Mouse (Mus musculus): ENCODE data around the gene Twf1. TPM values are rescaled to one million over a fixed set of nuclear protein-coding genes. Genes with fewer than 3 reads are reported as not detected.
A peak's percentile ranks its signal among the peaks of the same experiment; 100 is the strongest.

Gene Twf1
- total RNA-seq, 2 experiments from 2014 or later = 92.6 to 95.1 TPM

DNA sequence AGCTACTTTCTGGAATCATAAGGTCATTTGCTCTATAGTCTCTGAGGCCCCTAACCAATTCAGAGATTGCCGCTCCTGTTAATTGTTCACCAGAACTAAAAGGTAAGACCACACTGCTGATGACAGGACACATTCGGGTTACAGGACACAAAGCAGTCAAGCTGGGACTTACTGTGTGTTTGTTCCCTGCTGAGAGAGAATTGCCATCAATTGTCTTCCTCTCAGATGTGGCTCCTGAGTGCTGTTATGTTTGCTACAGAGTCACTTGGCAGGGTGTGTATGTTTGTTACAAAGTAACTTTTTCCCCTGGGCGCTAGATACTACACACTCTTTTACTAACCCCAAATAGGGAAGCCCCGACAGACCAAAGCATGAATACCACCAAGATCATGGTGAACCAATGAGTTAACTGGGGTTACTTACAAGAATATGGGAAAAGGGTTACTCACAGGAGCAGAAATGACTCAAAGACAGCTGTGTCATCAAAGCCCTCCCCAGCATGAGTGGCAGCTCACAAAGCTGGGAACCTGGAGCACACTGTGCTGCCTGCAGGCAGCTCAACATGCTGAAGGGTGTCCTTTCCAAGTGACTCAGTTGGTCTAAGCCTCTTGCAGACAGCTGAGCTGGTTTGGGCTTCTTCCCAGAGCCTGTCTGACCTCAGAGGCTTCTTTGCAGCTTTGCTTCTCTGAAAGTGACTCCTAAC is 15.0 kb downstream of the Twf1 start:
- peak in 1 of 2 experiments; percentile 38 for DNase-seq

GRCm38 (mm10) chr15:94572746-94573145 is 16.9 kb downstream of the Twf1 start:
- no peak for DNase-seq

DNA sequence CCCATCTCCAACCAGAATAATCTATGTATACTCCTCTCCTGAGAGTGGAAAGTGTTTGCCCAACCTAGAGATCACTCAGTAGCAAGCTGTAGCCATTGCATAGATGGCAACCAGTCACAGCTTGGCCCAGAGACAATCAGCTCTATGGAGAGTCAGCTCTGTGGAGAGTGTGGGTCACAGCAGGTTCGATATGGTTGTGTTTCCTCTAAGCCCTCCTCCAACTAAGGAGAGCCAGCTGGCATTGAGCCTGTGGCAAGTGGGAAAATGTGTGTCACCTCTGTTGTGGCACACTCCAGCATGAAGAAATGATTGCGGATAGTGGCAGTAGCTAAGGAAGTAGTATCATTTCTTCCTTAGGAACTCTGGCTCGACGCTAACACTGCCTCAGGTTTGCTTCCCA is 18.2 kb downstream of the Twf1 start:
- peak in 1 of 2 experiments; percentile 29 for DNase-seq

- DNase-seq = no peak
Measured at GRCm38 (mm10) chr15:94568496-94569182, 21.1 kb downstream of the Twf1 start.

- DNase-seq = no peak
Measured at GRCm38 (mm10) chr15:94565854-94566253, 23.8 kb downstream of the Twf1 start.

DNA sequence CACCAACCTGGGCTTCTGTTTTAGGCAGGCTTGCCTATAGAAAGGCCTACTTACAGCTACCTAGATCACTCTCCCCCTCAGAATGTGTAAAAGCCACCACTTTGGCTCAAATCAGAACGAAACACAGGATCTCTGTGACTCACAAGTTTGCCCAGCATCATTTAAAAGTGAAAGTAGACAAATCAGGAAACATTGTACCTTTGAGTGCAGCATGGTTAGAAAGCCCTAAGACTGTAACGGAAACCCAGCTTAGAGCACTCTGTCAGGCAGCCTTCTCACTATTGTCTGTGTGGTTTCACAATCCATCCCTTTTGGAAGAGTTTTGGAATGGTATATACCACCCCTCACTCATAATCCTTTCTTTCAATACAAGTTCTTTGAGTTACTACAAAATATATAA is 24.8 kb downstream of the Twf1 start:
- no peak for DNase-seq

DNA sequence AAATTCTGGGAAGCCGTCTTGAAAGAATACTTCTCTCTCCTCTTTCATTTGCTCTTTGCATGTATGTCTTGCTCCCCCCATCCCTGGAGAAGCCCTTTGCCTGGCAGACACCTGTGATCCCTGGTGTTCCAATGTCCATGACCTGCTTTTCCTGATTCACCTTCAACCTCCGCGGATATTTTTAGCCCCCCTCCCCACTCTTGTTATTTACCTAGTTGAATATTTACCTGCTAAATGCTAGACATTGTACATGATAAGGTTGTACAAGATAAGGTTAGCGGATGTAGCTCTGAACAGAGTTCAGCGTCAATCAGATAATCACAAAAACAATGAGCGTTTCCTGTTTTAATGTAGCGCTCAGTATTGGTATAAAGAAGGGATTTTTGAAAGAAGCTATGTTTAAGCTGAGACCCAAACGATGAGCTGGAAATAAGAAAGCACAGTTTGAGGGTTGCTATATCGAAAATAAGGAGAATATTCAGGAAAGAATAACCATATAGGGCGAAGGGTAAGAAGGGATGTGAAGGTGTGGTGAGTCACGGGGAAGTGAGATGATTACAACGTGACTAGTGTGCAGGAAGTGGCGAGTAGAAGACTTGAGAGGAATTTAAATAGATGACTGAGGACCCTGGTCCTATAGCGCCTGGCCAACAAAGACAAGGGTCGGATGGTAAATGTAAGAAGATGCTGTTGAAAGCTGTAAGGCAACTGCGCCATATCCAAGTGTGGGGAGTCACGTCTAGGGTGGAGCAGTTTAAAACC is 30.6 kb downstream of the Twf1 start:
- DNase-seq = no peak

GRCm38 (mm10) chr15:94557442-94557841 is 32.2 kb downstream of the Twf1 start:
- peak; percentile 88 to 89 for DNase-seq

GRCm38 (mm10) chr15:94553536-94553935 is 36.2 kb downstream of the Twf1 start:
- DNase-seq = no peak

DNA sequence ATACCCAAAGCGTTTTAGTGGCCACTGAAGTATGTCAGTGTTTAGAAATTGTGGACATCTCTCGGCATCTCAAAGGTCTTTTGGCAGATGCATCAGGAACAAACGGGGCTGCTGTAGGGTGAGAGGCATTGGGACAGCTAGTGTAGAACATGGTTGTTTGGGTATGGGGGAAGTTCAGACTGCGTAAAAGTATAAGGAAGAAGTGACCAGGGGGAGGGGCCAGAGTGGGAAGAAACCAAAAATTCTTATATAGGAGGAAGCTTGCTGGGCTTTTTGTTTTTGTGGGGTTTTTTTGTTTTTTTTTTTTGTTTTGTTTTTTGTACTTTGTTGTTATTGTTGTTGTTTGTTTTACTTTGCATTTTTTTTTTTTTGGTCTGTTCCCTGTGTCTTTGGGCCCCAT is 44.8 kb downstream of the Twf1 start:
- DNase-seq = no peak

- no peak for DNase-seq
Measured at GRCm38 (mm10) chr15:94544052-94544636, 45.5 kb downstream of the Twf1 start.

DNA sequence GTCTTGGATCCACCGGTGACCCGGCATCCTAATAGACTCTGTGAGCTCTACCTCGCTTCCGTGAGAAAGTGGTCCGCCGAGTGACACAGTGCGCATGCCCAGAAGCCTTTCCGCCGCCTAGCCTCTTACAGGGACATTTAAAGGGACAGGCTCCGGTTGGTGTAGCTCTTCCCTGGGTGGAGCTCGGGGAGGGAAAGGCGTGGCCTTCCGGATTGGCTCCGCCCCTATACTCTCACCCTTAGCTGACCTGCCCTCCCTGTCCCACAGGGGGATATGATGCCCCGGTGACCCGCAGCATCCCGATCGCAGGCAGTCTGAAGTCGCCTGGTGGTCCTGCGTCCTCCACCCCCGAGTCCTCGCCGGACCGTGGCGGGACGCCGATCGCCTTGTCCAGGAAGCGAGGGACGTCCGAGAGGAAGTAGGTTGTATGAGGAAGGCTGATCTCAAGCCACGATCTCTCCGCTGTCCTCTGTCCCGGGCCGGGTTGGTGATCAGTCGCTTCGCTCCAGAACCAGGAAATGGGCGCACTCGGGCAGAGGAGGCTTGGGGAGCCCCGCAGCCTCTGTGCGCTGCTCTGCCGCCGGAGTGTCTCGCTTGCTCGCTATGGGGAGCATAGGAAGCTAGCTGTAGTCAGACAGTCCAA is 46.2 kb downstream of the Twf1 start, which contains the start of the genes Pus7l and Irak4:
Gene Pus7l (minus strand): TSS at position 139 of the 643 bp plus-strand sequence.
Gene Irak4 (plus strand): TSS at position 235 of the 643 bp plus-strand sequence.
- DNase-seq = peak; percentile 94

DNA sequence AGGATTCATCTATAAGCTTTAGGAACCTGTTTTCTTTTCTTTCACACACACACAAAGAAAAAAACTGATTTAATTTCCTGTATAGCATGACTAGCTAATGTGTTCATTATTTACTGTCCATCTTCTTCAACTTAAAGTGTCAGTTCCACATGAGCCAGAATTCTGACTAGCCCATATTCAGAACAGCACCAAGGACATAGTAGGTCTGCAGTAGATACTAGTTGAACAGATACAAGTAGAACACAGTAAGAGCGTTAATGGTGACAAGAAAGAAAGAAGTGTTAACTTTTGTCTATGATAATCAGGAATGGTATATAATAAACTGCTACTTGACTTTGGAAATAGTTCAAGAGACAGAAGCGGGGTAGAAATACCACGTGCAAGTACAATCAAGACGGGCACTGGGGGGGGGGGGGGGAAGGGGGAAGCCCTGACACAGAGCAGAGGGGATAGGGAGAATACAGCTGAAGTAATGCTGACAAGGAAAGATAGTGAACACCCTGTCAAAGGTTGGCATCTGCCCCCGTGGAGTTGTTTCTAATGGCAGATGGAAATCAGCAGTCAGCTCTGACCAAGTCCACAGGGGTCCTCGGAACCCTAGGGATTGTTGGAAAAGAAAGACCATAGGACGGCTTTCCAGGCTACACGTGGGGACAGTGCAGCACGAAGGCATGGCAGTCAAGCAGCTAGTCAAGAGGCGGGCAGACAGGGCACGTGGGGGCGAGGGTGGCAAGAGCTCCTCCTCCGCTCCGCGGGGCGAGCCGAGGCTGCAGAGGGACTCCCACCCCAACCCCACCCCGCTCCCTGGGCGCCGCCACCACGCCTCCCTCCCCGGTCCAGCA is 46.9 kb downstream of the Twf1 start:
- no peak for DNase-seq

GRCm38 (mm10) chr15:94539296-94539695 is 50.4 kb downstream of the Twf1 start:
- no peak for DNase-seq

GRCm38 (mm10) chr15:94535521-94535920 is 54.2 kb downstream of the Twf1 start:
- DNase-seq = no peak

DNA sequence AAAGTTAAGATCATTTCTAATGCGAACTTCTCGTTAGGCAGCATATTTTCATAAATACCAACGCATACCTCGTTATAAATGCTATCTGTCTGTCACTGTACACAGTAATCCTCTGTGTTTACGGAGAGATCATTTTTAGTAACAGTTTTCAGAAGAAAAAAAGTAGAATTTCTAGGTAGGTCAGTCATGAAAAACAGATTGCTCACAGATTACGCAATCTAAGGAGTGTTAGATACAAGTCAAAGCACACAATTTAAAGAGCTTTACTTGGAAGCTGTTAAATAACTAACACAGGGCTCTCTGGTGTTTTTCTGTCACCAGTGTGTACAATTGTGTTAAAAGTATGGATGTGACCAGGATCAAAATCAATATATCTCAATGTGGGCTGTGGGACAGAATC is 56.7 kb downstream of the Twf1 start:
- no peak for DNase-seq

GRCm38 (mm10) chr15:94532306-94532705 is 57.4 kb downstream of the Twf1 start:
- no peak for DNase-seq

DNA sequence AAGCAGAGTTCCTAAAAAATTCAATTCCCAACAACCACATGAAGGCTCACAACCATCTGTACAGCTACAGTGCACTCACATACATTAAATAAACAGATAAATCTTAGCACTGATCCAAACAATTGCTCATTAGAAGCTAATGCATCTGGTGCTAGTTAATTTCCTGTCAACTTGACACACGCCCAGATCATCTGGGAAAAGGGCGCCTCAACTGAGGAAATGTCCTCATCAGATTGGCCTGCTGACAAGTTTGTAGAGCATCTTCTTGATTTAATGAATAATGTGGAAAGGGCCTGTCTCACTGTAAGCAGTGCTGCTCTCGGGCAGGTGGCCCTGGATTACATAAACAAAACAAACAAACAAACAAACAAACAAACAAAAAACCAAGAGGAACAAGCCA is 59.2 kb downstream of the Twf1 start:
- no peak for DNase-seq

All from adrenal gland, postnatal 36 days (tissue).